Mouse (Mus musculus) heart, embryonic 11.5 days (tissue): ENCODE results near the gene Mef2a. TPM values are rescaled to one million over a fixed set of nuclear protein-coding genes. Genes with fewer than 3 reads are reported as not detected.

Experiments
- ATAC-seq: fragments of 200-750 bp; cut with Nextera tagmentation; replicated peaks from 2 replicates; pipeline ENCODE4 v1.8.0; 2017; ENCODE audit warnings: moderate library complexity; ENCODE audit not compliant: insufficient number of reproducible peaks, low FRiP score, low TSS enrichment
- H3K27ac ChIP-seq: fragments of 300-500 bp; sonication (generic); 2 replicates; pipeline ENCODE4 v1.5.1; 2014; ENCODE audit warnings: mild to moderate bottlenecking, low read depth, low read length
- H3K27me3 ChIP-seq: fragments of 300-500 bp; sonication (generic); 2 replicates; pipeline ENCODE4 v1.6.1; 2014; ENCODE audit warnings: mild to moderate bottlenecking, low read length, mixed read lengths; ENCODE audit not compliant: control insufficient read depth, insufficient read depth
- H3K36me3 ChIP-seq: fragments of 300-500 bp; sonication (generic); 2 replicates; pipeline ENCODE4 v1.6.1; 2014; ENCODE audit warnings: mild to moderate bottlenecking, low read length, moderate library complexity, mixed read lengths; ENCODE audit not compliant: control insufficient read depth, insufficient read depth
- H3K4me1 ChIP-seq: fragments of 300-500 bp; sonication (generic); 2 replicates; pipeline ENCODE4 v1.6.1; 2014; ENCODE audit warnings: low read length; ENCODE audit not compliant: control insufficient read depth, insufficient read depth
- H3K4me2 ChIP-seq: fragments of 300-500 bp; sonication (generic); 2 replicates; pipeline ENCODE4 v1.6.1; 2014; ENCODE audit warnings: mild to moderate bottlenecking, moderate library complexity
- H3K4me3 ChIP-seq: fragments of 300-500 bp; sonication (generic); 2 replicates; pipeline ENCODE4 v1.5.1; 2014; ENCODE audit warnings: low read depth, low read length
- H3K9ac ChIP-seq: fragments of 300-500 bp; sonication (generic); 2 replicates; pipeline ENCODE4 v1.6.1; 2014; ENCODE audit warnings: mild to moderate bottlenecking, low read depth, low read length, moderate library complexity
- H3K9me3 ChIP-seq: fragments of 300-500 bp; sonication (generic); replicated peaks from 2 replicates; pipeline ENCODE4 v1.6.1; 2016; ENCODE audit warnings: low read length; ENCODE audit not compliant: control insufficient read depth
- WGBS: fragments of 180-500 bp; shearing (Covaris S2); extraction: QIAGEN DNeasy Blood & Tissue Kit; methylation state at CpG from one replicate; pipeline ENCODE4 v1.1.7; 2014; ENCODE audit not compliant: insufficient replicate concordance; 5-methylcytosine and 5-hydroxymethylcytosine counted together
- polyA plus RNA-seq: library from polyadenylated mRNA; unstranded; fragments of >200 nt; fragmentation: Nextera tagmentation; extraction: Ambion mirVana; gene quantifications from 2 replicates; pipeline ENCODE4 v1.2.1, GENCODE M21; 2014

Mef2a gene
- polyA plus RNA-seq, 1 experiment from 2014 or later = 66.4 TPM

- 88% methylated on average over 2 of the region's 2 CpGs for WGBS
- Histone ChIP-seq H3K4me3 (no peak overlapping the region), H3K27ac (no peak overlapping the region), H3K9ac (no peak overlapping the region), H3K27me3 (no peaks in the 10 kb centered on the region), H3K36me3 (no peaks in the 10 kb centered on the region), H3K4me1 (no peaks in the 10 kb centered on the region), H3K9me3 (no peaks in the 10 kb centered on the region; the same call in 1 of the 2 replicates), H3K4me2 (no peak overlapping the region)
- ATAC-seq = no peak
These were observed 31.5 kb upstream of the Mef2a start for GRCm38 (mm10) chr7:67404176-67404575.

- Histone ChIP-seq H3K9me3 (no peaks in the 10 kb centered on the region; the same call in 1 of the 2 replicates), H3K27me3 (no peaks in the 10 kb centered on the region), H3K4me2 (no peak overlapping the region), H3K4me1 (no peaks in the 10 kb centered on the region), H3K9ac (no peak overlapping the region), H3K36me3 (no peaks in the 10 kb centered on the region), H3K27ac (no peak overlapping the region), H3K4me3 (no peak overlapping the region)
- 68% methylated on average over 7 of the region's 7 CpGs for WGBS
- ATAC-seq = no peak
These were observed 29.7 kb upstream of the Mef2a start for GRCm38 (mm10) chr7:67402353-67402752.

- H3K27me3 ChIP-seq = no peaks in the 10 kb centered on the region
- H3K4me3 ChIP-seq = no peak overlapping the region
- no peak for ATAC-seq
- H3K36me3 ChIP-seq = no peaks in the 10 kb centered on the region
- H3K9me3 ChIP-seq = no peaks in the 10 kb centered on the region; the same call in 1 of the 2 replicates
- 42% methylated on average over 5 of the region's 5 CpGs for WGBS
- H3K9ac ChIP-seq = no peak overlapping the region
- H3K4me1 ChIP-seq = no peaks in the 10 kb centered on the region
- no peak overlapping the region for H3K4me2 ChIP-seq
- H3K27ac ChIP-seq = no peak overlapping the region
These were observed 28.7 kb upstream of the Mef2a start for GRCm38 (mm10) chr7:67401379-67401778.

GRCm38 (mm10) chr7:67390760-67391159 is 18.1 kb upstream of the Mef2a start:
- WGBS = 62% methylated on average over 5 of the region's 5 CpGs
- Histone ChIP-seq H3K4me3 (no peak overlapping the region), H3K4me1 (no peaks in the 10 kb centered on the region), H3K36me3 (no peaks in the 10 kb centered on the region), H3K9ac (no peak overlapping the region), H3K27me3 (no peaks in the 10 kb centered on the region), H3K4me2 (no peak overlapping the region), H3K9me3 (no peaks in the 10 kb centered on the region), H3K27ac (no peak overlapping the region)
- no peak for ATAC-seq

- H3K4me3 ChIP-seq = no peak overlapping the region
- H3K4me1 ChIP-seq = no peaks in the 10 kb centered on the region
- no peak for ATAC-seq
- H3K4me2 ChIP-seq = no peak overlapping the region
- no peaks in the 10 kb centered on the region for H3K36me3 ChIP-seq
- 77% methylated on average over 7 of the region's 7 CpGs for WGBS
- no peak overlapping the region for H3K27ac ChIP-seq
- H3K9ac ChIP-seq = no peak overlapping the region
- H3K27me3 ChIP-seq = no peaks in the 10 kb centered on the region
- H3K9me3 ChIP-seq = no peaks in the 10 kb centered on the region
These were observed 17.4 kb upstream of the Mef2a start for GRCm38 (mm10) chr7:67390095-67390494.

GRCm38 (mm10) chr7:67384942-67385872 is 12.5 kb upstream of the Mef2a start:
- Histone ChIP-seq H3K9me3 (no peaks in the 10 kb centered on the region), H3K4me3 (no peak overlapping the region), H3K4me1 (peaks cover 4% of the 10 kb centered on the region; the same call in 1 of the 2 replicates), H3K27ac (no peak overlapping the region), H3K36me3 (no peaks in the 10 kb centered on the region), H3K4me2 (no peak overlapping the region), H3K9ac (no peak overlapping the region), H3K27me3 (no peaks in the 10 kb centered on the region)
- WGBS = 77% methylated on average over 6 of the region's 6 CpGs
- no peak for ATAC-seq

GRCm38 (mm10) chr7:67380174-67381129 is 7.8 kb upstream of the Mef2a start:
- 55% methylated on average over 6 of the region's 6 CpGs for WGBS
- Histone ChIP-seq H3K27ac (no peak overlapping the region), H3K4me3 (no peak overlapping the region), H3K4me2 (no peak overlapping the region), H3K27me3 (no peaks in the 10 kb centered on the region), H3K9ac (no peak overlapping the region), H3K36me3 (no peaks in the 10 kb centered on the region), H3K4me1 (peaks cover 4% of the 10 kb centered on the region), H3K9me3 (no peaks in the 10 kb centered on the region)
- ATAC-seq = no peak

GRCm38 (mm10) chr7:67376796-67377195 is 4.1 kb upstream of the Mef2a start:
- H3K9ac ChIP-seq = no peak overlapping the region
- 81% methylated on average over 6 of the region's 6 CpGs for WGBS
- H3K36me3 ChIP-seq = no peaks in the 10 kb centered on the region
- H3K27ac ChIP-seq = no peak overlapping the region
- H3K9me3 ChIP-seq = no peaks in the 10 kb centered on the region
- ATAC-seq = no peak
- H3K4me1 ChIP-seq = peaks cover 26% of the 10 kb centered on the region
- H3K27me3 ChIP-seq = no peaks in the 10 kb centered on the region
- H3K4me3 ChIP-seq = no peak overlapping the region
- H3K4me2 ChIP-seq = no peak overlapping the region
